Mouse (Mus musculus) embryonic facial prominence, embryonic 13.5 days (tissue): ENCODE results near the gene Ppt2. TPM values are rescaled to one million over a fixed set of nuclear protein-coding genes. Genes with fewer than 3 reads are reported as not detected.

Experiments
- ATAC-seq: fragments of 200-750 bp; cut with Nextera tagmentation; 2 replicates; pipeline ENCODE4 v1.8.0; 2017; ENCODE audit warnings: low read depth; ENCODE audit not compliant: insufficient number of reproducible peaks, insufficient read depth, low FRiP score, low TSS enrichment
- H3K27ac ChIP-seq: fragments of 300-500 bp; sonication (generic); 2 replicates; pipeline ENCODE4 v1.5.1; 2015; ENCODE audit warnings: moderate library complexity, mild to moderate bottlenecking, inconsistent platforms
- H3K27me3 ChIP-seq: fragments of 300-500 bp; sonication (generic); 2 replicates; pipeline ENCODE4 v1.6.1; 2015; ENCODE audit warnings: mild to moderate bottlenecking, inconsistent platforms
- H3K36me3 ChIP-seq: fragments of 300-500 bp; sonication (generic); 2 replicates; pipeline ENCODE4 v1.6.1; 2015; ENCODE audit warnings: mild to moderate bottlenecking, inconsistent platforms
- H3K4me1 ChIP-seq: fragments of 300-500 bp; sonication (generic); 2 replicates; pipeline ENCODE4 v1.6.1; 2015; ENCODE audit warnings: inconsistent platforms
- H3K4me2 ChIP-seq: fragments of 300-500 bp; sonication (generic); 2 replicates; pipeline ENCODE4 v1.6.1; 2015; ENCODE audit warnings: moderate library complexity, mild to moderate bottlenecking, inconsistent platforms
- H3K4me3 ChIP-seq: fragments of 300-500 bp; sonication (generic); 2 replicates; pipeline ENCODE4 v1.5.1; 2015; ENCODE audit warnings: mild to moderate bottlenecking, inconsistent platforms
- H3K9ac ChIP-seq: fragments of 300-500 bp; sonication (generic); 2 replicates; pipeline ENCODE4 v1.6.1; 2015; ENCODE audit warnings: mild to moderate bottlenecking, inconsistent platforms
- H3K9me3 ChIP-seq: fragments of 300-500 bp; sonication (generic); 2 replicates; pipeline ENCODE4 v1.6.1; 2016; ENCODE audit warnings: inconsistent platforms
- WGBS: fragments of 180-500 bp; shearing (Covaris S2); methylation state at CpG from one replicate; pipeline ENCODE4 v1.1.7; 2015; ENCODE audit warnings: mixed read lengths; 5-methylcytosine and 5-hydroxymethylcytosine counted together
- polyA plus RNA-seq: library from polyadenylated mRNA; unstranded; fragments of >200 nt; fragmentation: Nextera tagmentation; extraction: Ambion mirVana; gene quantifications from 2 replicates; pipeline ENCODE4 v1.2.1, GENCODE M21; 2015

The Ppt2 gene
- polyA plus RNA-seq, 1 experiment from 2014 or later, result 21.6 TPM

DNA sequence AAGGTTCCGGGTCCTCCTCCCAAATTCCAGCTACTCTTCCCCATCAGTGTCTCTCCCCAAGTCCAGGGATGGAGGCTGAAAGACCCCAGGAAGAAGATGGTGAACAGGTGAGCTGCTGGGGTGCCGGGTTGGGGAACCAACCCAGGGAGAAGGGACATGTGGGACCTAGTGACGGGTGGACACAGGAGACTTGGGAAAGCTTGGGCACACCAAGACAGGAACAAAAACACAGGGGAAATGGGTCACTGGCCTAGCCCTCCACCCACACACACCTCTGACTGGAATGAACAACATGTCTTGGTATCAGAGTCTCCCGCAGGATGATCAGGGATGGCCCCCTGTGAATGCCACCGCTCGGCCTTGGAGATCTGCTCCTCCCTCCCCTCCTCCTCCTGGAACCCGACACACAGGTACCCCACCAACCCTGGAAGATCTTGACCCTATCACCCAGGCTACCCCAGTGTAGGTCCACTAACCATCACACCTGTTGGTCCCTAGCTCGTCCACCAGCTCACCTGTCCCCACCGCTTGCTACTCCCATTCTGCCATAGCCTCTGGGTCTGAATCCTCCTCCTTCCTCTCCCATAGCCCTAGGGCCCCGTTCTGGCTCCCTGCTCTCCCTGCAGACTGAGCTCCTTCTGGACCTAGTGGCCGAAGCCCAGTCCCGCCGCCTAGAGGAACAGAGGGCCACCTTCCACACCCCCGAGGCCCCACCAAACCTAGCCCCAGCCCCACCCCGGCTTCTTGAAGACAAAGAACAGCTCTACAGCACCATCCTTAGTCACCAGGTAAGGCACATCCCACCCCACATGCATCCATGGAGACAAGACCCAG, 37.9 kb downstream of the Ppt2 start:
- no peaks in the 10 kb centered on the region for H3K9me3 ChIP-seq
- H3K4me1 ChIP-seq, result peaks cover 69% of the 10 kb centered on the region
- H3K9ac ChIP-seq, result 0 out of 2 replicates have a peak overlapping the region, but pooled peaks have one; percentile 97
- H3K4me3 ChIP-seq, result no peak overlapping the region; the same call in 1 of the 2 replicates
- WGBS, result 59% methylated on average over 15 of the region's 15 CpGs
- peak overlapping the region; percentile 96 for H3K4me2 ChIP-seq
- no peaks in the 10 kb centered on the region for H3K27me3 ChIP-seq
- H3K27ac ChIP-seq, result peak overlapping the region; percentile 99; the same call in 1 of the 2 replicates
- peaks cover 15% of the 10 kb centered on the region for H3K36me3 ChIP-seq
- no peak for ATAC-seq

- 0 out of 2 replicates have a peak within 1 kb of the TSS, but pooled peaks have one; percentile 27 for H3K9ac ChIP-seq
Observed at GRCm38 (mm10) chr17:34589681-34590101, 38.6 kb downstream of the Ppt2 start, which contains the start of gene Gpsm3. TSS of gene Gpsm3 (plus strand) at chr17:34589806.

GRCm38 (mm10) chr17:34589206-34589605, 39.1 kb downstream of the Ppt2 start:
- WGBS, result 25% methylated on average over 7 of the region's 7 CpGs
- no peak overlapping the region; the same call in 1 of the 2 replicates for H3K27ac ChIP-seq
- no peaks in the 10 kb centered on the region for H3K9me3 ChIP-seq
- peak overlapping the region; percentile 96 for H3K4me2 ChIP-seq
- H3K9ac ChIP-seq, result no peak overlapping the region
- ATAC-seq, result no peak
- H3K36me3 ChIP-seq, result peaks cover 3% of the 10 kb centered on the region; the same call in 1 of the 2 replicates
- no peaks in the 10 kb centered on the region for H3K27me3 ChIP-seq
- peaks cover 58% of the 10 kb centered on the region for H3K4me1 ChIP-seq
- H3K4me3 ChIP-seq, result no peak overlapping the region

More at GRCm38 (mm10) chr17:34589681-34590101, 38.6 kb downstream of the Ppt2 start, which contains the start of gene Gpsm3:
- no peaks in the 10 kb centered on the region for H3K27me3 ChIP-seq
- ATAC-seq, result no peak
- WGBS, result 11% methylated on average over 7 of the region's 7 CpGs
- H3K4me1 ChIP-seq, result peaks cover 62% of the 10 kb centered on the region
- no peak within 1 kb of the TSS; the same call in none of the 2 replicates for H3K4me3 ChIP-seq
- H3K36me3 ChIP-seq, result peaks cover 8% of the 10 kb centered on the region
- no peaks in the 10 kb centered on the region for H3K9me3 ChIP-seq
- peak within 1 kb of the TSS; percentile 96 for H3K4me2 ChIP-seq
- H3K27ac ChIP-seq, result peak within 1 kb of the TSS; percentile 99; the same call in 1 of the 2 replicates

GRCm38 (mm10) chr17:34588767-34589166, 39.5 kb downstream of the Ppt2 start:
- Histone ChIP-seq H3K27ac (no peak overlapping the region), H3K27me3 (no peaks in the 10 kb centered on the region), H3K9me3 (no peaks in the 10 kb centered on the region), H3K4me1 (peaks cover 53% of the 10 kb centered on the region), H3K36me3 (no peaks in the 10 kb centered on the region), H3K4me3 (no peak overlapping the region), H3K9ac (no peak overlapping the region), H3K4me2 (no peak overlapping the region; the same call in 1 of the 2 replicates)
- no peak for ATAC-seq
- WGBS, result 56% methylated on average over 3 of the region's 3 CpGs

- peak overlapping the region; percentile 98 for H3K27ac ChIP-seq
- peak overlapping the region; percentile 95 for H3K9ac ChIP-seq
- no peaks in the 10 kb centered on the region for H3K27me3 ChIP-seq
- peak overlapping the region; percentile 75 for H3K4me3 ChIP-seq
- H3K36me3 ChIP-seq, result no peaks in the 10 kb centered on the region
- H3K4me1 ChIP-seq, result peaks cover 52% of the 10 kb centered on the region
- H3K4me2 ChIP-seq, result peak overlapping the region; percentile 91
- H3K9me3 ChIP-seq, result no peaks in the 10 kb centered on the region
- no peak for ATAC-seq
- 3% methylated on average over 19 of the region's 19 CpGs for WGBS
Observed at GRCm38 (mm10) chr17:34587814-34588213, 40.5 kb downstream of the Ppt2 start.

- H3K4me1 ChIP-seq, result peaks cover 52% of the 10 kb centered on the region
- H3K36me3 ChIP-seq, result no peaks in the 10 kb centered on the region
- H3K4me2 ChIP-seq, result peak overlapping the region; percentile 91
- ATAC-seq, result peak; percentile 77
- H3K27me3 ChIP-seq, result no peaks in the 10 kb centered on the region
- H3K4me3 ChIP-seq, result peak overlapping the region; percentile 75
- no peaks in the 10 kb centered on the region for H3K9me3 ChIP-seq
- H3K9ac ChIP-seq, result peak overlapping the region; percentile 95
- peak overlapping the region; percentile 98 for H3K27ac ChIP-seq
- WGBS, result under 1% methylated on average over 50 of the region's 50 CpGs
Observed at GRCm38 (mm10) chr17:34587423-34587811, 40.9 kb downstream of the Ppt2 start.

DNA sequence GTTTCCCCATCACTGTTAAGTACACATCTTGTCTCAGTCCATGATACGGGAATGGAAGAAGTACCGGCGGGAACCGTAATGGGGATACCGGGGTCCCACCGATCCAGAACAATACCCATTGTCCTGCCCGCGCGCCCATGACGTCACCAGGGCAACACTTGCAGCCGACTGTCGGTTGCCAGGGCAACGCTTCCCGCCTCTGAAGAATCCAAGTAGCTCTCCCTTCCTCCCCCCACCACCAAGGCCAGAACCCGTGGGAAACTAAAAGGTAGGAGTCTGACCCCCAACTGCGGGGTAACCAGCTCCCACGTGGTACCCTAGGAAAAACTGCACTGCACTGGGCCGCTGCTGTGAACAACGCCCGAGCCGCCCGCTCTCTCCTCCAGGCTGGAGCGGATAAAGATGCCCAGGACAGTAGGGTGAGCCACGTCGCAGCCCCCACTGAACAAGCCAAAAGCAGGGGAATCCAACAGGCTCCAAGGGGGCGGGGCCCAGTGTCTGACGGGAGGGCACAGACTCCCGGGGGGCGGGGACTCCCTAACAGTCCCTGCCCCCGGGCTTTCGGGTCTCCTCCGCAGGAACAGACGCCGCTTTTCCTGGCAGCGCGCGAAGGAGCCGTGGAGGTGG, 41.4 kb downstream of the Ppt2 start:
- peaks cover 52% of the 10 kb centered on the region for H3K4me1 ChIP-seq

GRCm38 (mm10) chr17:34585877-34586771, 42.2 kb downstream of the Ppt2 start:
- peak overlapping the region; percentile 95 for H3K9ac ChIP-seq
- no peaks in the 10 kb centered on the region for H3K9me3 ChIP-seq
- H3K36me3 ChIP-seq, result no peaks in the 10 kb centered on the region
- ATAC-seq, result no peak
- peak overlapping the region; percentile 75 for H3K4me3 ChIP-seq
- H3K27me3 ChIP-seq, result no peaks in the 10 kb centered on the region
- peak overlapping the region; percentile 98 for H3K27ac ChIP-seq
- 22% methylated on average over 32 of the region's 32 CpGs for WGBS
- peaks cover 46% of the 10 kb centered on the region for H3K4me1 ChIP-seq
- peak overlapping the region; percentile 91 for H3K4me2 ChIP-seq

More for the DNA sequence above, 41.4 kb downstream of the Ppt2 start:
- H3K4me2 ChIP-seq, result peak overlapping the region; percentile 91
- H3K27ac ChIP-seq, result peak overlapping the region; percentile 98
- H3K9me3 ChIP-seq, result no peaks in the 10 kb centered on the region
- no peaks in the 10 kb centered on the region for H3K27me3 ChIP-seq
- H3K9ac ChIP-seq, result peak overlapping the region; percentile 95
- peak overlapping the region; percentile 75 for H3K4me3 ChIP-seq
- WGBS, result under 1% methylated on average over 38 of the region's 38 CpGs
- ATAC-seq, result peak; percentile 79
- H3K36me3 ChIP-seq, result no peaks in the 10 kb centered on the region

- Histone ChIP-seq H3K27me3 (no peaks in the 10 kb centered on the region), H3K4me2 (no peak overlapping the region), H3K9ac (no peak overlapping the region), H3K36me3 (no peaks in the 10 kb centered on the region), H3K9me3 (no peaks in the 10 kb centered on the region), H3K4me3 (no peak overlapping the region), H3K27ac (no peak overlapping the region), H3K4me1 (peaks cover 36% of the 10 kb centered on the region)
- ATAC-seq, result no peak
- whole genome bisulfite sequencing, result 91% methylated on average over 8 of the region's 8 CpGs
Observed at GRCm38 (mm10) chr17:34585121-34585520, 43.2 kb downstream of the Ppt2 start.

DNA sequence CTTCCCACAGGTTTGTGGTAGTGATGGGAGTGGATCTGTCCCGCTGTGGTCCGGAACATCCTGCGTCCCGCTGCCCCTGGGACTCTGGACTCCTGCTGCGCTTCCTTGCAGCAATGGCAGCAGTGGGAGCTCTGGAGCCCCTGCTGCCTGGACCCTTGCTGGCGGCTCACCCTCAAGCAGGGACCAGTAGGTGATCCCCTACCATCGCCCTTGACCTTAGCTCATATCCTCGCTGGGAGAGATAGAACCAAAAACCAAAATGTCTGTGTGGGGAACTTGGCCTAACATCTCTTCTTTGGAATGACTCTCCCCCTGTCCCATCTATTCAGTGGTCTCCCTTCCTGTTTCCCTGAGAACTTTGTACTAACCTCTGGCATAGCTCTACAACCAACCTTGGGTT, 44.5 kb downstream of the Ppt2 start:
- no peak overlapping the region for H3K9ac ChIP-seq
- no peak overlapping the region for H3K27ac ChIP-seq
- WGBS, result 81% methylated on average over 8 of the region's 8 CpGs
- no peaks in the 10 kb centered on the region for H3K36me3 ChIP-seq
- no peak overlapping the region for H3K4me2 ChIP-seq
- H3K9me3 ChIP-seq, result no peaks in the 10 kb centered on the region
- H3K4me3 ChIP-seq, result no peak overlapping the region
- ATAC-seq, result no peak
- no peaks in the 10 kb centered on the region for H3K27me3 ChIP-seq
- peaks cover 24% of the 10 kb centered on the region for H3K4me1 ChIP-seq

DNA sequence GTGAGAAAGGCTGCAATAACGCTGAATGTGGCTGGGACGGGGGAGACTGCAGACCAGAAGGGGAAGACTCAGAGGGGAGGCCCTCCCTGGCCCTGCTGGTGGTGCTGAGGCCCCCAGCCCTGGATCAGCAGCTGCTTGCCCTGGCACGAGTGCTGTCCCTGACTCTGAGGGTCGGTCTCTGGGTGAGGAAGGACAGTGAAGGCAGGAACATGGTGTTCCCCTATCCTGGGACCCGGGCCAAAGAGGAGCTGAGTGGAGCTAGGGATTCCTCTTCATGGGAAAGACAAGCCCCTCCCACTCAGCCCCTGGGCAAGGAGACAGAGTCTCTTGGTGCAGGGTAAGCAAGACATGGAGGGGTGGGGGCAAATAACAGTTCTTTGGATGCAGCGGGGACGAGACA, 44.9 kb downstream of the Ppt2 start:
- Histone ChIP-seq H3K27ac (no peak overlapping the region), H3K9ac (no peak overlapping the region), H3K9me3 (no peaks in the 10 kb centered on the region), H3K36me3 (no peaks in the 10 kb centered on the region), H3K27me3 (no peaks in the 10 kb centered on the region), H3K4me2 (no peak overlapping the region), H3K4me1 (peaks cover 21% of the 10 kb centered on the region), H3K4me3 (no peak overlapping the region)
- no peak for ATAC-seq
- 55% methylated on average over 7 of the region's 7 CpGs for WGBS
